Mouse (Mus musculus) G1E (cell line): ENCODE results near the gene Myh11. TPM values are rescaled to one million over a fixed set of nuclear protein-coding genes. Genes with fewer than 3 reads are reported as not detected.
A peak's percentile ranks its signal among the peaks of the same experiment; 100 is the strongest.

Source experiments
- ATAC-seq: 2 replicates; pipeline ENCODE4 v1.8.0; 2016; ENCODE audit warnings: mild to moderate bottlenecking; ENCODE audit not compliant: insufficient number of reproducible peaks, poor library complexity, low FRiP score, severe bottlenecking; ENCODE audit errors: extremely low read depth
- DNase-seq: peaks from one replicate; pipeline ENCODE4 v3.0.0; 2012; ENCODE audit warnings: low spot score
- H3K27me3 ChIP-seq: 2 replicates; pipeline ENCODE4 v1.6.1; 2012; ENCODE audit warnings: mild to moderate bottlenecking, low read length, inconsistent platforms; ENCODE audit not compliant: insufficient read depth
- H3K36me3 ChIP-seq: replicated peaks from 2 replicates; pipeline ENCODE3; 2012; ENCODE audit warnings: mild to moderate bottlenecking, inconsistent platforms
- H3K4me1 ChIP-seq: 2 replicates; pipeline ENCODE4 v1.6.1; 2012; ENCODE audit warnings: low read depth, low read length, inconsistent platforms, mixed read lengths; ENCODE audit not compliant: insufficient read depth
- H3K4me3 ChIP-seq: 2 replicates; pipeline ENCODE4 v1.5.1; 2012; ENCODE audit warnings: low read depth, mild to moderate bottlenecking, inconsistent platforms, low read length, moderate library complexity, mixed read lengths
- H3K9me3 ChIP-seq: replicated peaks from 2 replicates; pipeline ENCODE4 v1.6.1; 2012; ENCODE audit warnings: inconsistent platforms
- CTCF ChIP-seq: IDR thresholded peaks from 2 replicates; pipeline ENCODE4 v1.5.1; 2012; ENCODE audit warnings: low read depth, low read length, inconsistent platforms, mixed read lengths
- GATA1 ChIP-seq: IDR thresholded peaks from 2 replicates; pipeline ENCODE4 v1.6.1; 2012; ENCODE audit warnings: borderline replicate concordance, low read length, inconsistent platforms, mixed read lengths
- GATA2 ChIP-seq: IDR thresholded peaks from 2 replicates; pipeline ENCODE4 v1.6.1; 2012; ENCODE audit warnings: low read depth, low read length, inconsistent platforms, borderline replicate concordance
- POLR2AphosphoS5 ChIP-seq: IDR thresholded peaks from 2 replicates; pipeline ENCODE4 v1.6.1; 2012; ENCODE audit warnings: low read depth, low read length, inconsistent platforms; ENCODE audit not compliant: insufficient replicate concordance
- TAL1 ChIP-seq: conservative IDR thresholded peaks from 2 replicates; pipeline ENCODE4 v1.6.1; 2012; ENCODE audit warnings: low read depth, low read length, inconsistent platforms, mixed read lengths
- polyA plus RNA-seq: library from polyadenylated mRNA; stranded (reverse); fragments of >175 nt; gene quantifications from 2 replicates; pipeline ENCODE4 v1.2.3, GENCODE M21; 2012
- total RNA-seq, 2 experiments: library from RNA; stranded (forward) in 1 of 2; stranded (reverse) in 1 of 2; fragments of 200-1000 nt in 1 of 2; fragments of >200 nt in 1 of 2; fragmentation: Nextera tagmentation in 1 of 2; gene quantifications; 2 replicates each; pipeline ENCODE4 v1.2.3; 2014 to 2017

The Myh11 gene
- total and polyA plus RNA-seq, 3 experiments, result 0.01 to 0.22 TPM; not detected in 1

DNA sequence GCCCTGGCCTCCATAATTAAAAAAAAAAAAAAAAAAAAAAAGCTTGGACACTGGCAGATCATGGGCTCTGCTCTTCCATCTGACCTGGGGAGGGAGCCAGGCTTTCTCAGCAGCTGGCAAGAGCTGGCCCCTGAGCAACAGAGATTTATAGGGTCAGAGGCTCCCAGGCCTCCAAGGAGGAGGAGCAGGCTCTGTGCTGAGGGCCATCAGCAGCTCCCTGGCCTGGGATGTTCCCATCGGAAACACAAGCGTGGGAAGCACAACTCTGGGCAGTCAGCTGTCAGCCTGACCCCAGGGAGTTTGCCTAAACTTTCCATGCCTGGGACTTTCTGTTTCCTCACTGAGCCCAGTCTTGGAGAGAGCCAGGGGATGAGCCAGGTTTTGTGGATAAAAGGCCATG, 32.3 kb downstream of the Myh11 start:
- H3K9me3 ChIP-seq, result no peaks in the 10 kb centered on the region
- peaks cover 22% of the 10 kb centered on the region for H3K27me3 ChIP-seq
- DNase-seq (no peak), ATAC-seq (no peak)
- TF ChIP-seq GATA1 (no peak), POLR2AphosphoS5 (no peak), CTCF (no peak), GATA2 (no peak), TAL1 (no peak)
- no peaks in the 10 kb centered on the region; the same call in 1 of the 2 replicates for H3K4me1 ChIP-seq
- no peaks in the 10 kb centered on the region for H3K36me3 ChIP-seq
- no peak overlapping the region for H3K4me3 ChIP-seq

GRCm38 (mm10) chr16:14253586-14253985, 37.6 kb downstream of the Myh11 start:
- DNase-seq, result no peak

DNA sequence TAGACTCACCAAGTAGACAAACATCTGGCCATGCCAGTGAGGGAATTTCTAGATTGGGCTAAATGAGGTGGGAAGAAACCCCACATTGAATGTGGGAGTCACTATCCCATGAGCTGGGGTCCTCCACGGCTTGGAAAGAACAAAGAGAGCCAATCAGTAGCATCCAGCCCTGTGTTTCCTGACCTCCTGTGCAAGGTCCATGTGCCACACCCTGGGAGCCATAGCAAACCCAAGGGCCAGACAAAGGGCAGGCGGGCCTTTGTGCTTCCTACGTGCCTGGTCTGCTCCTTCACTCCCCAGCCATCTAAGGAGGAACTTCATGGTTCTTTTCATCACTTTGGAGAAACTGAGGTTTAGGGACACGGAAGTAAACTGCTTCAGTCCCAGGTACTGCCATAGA, 38.3 kb downstream of the Myh11 start:
- no peak for DNase-seq
- ATAC-seq, result no peak

More at GRCm38 (mm10) chr16:14253586-14253985, 37.6 kb downstream of the Myh11 start:
- TF ChIP-seq GATA2 (no peak), POLR2AphosphoS5 (no peak), TAL1 (no peak), CTCF (no peak), GATA1 (no peak)
- no peaks in the 10 kb centered on the region for H3K36me3 ChIP-seq
- no peaks in the 10 kb centered on the region for H3K9me3 ChIP-seq
- ATAC-seq, result no peak
- no peaks in the 10 kb centered on the region for H3K4me1 ChIP-seq
- H3K4me3 ChIP-seq, result no peak overlapping the region
- peaks cover 34% of the 10 kb centered on the region for H3K27me3 ChIP-seq

DNA sequence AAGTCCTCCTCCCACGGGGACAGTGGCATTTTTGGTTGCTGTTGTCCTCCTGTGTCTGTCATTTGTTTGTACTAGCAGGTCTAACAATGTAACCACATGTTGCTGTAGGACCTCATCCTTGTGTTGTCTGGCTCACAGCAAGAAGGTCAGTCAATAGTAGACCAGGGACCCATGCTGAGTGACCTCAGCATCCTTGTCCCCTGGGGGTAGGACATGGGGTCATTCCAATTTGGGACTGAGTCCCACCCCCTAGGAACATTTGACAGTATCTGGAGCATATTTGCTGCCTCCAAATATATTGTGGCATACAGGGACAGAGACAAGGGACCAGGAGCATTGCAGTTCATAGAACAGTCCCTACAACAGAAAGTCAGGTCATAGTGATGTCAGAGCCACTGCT, 41.3 kb downstream of the Myh11 start:
- TF ChIP-seq GATA1 (no peak), POLR2AphosphoS5 (no peak), CTCF (no peak), TAL1 (no peak), GATA2 (no peak)
- H3K9me3 ChIP-seq, result no peaks in the 10 kb centered on the region
- H3K4me3 ChIP-seq, result no peak overlapping the region
- no peaks in the 10 kb centered on the region for H3K4me1 ChIP-seq
- DNase-seq (no peak), ATAC-seq (no peak)
- H3K36me3 ChIP-seq, result no peaks in the 10 kb centered on the region
- peaks cover 49% of the 10 kb centered on the region for H3K27me3 ChIP-seq

More for the DNA sequence above, 38.3 kb downstream of the Myh11 start:
- H3K4me1 ChIP-seq, result no peaks in the 10 kb centered on the region
- no peak overlapping the region for H3K4me3 ChIP-seq
- no peaks in the 10 kb centered on the region for H3K36me3 ChIP-seq
- no peak for TF ChIP-seq TAL1
- no peak for TF ChIP-seq GATA2
- TF ChIP-seq GATA1, result no peak
- TF ChIP-seq CTCF, result no peak
- TF ChIP-seq POLR2AphosphoS5, result no peak
- peaks cover 36% of the 10 kb centered on the region for H3K27me3 ChIP-seq
- H3K9me3 ChIP-seq, result no peaks in the 10 kb centered on the region

DNA sequence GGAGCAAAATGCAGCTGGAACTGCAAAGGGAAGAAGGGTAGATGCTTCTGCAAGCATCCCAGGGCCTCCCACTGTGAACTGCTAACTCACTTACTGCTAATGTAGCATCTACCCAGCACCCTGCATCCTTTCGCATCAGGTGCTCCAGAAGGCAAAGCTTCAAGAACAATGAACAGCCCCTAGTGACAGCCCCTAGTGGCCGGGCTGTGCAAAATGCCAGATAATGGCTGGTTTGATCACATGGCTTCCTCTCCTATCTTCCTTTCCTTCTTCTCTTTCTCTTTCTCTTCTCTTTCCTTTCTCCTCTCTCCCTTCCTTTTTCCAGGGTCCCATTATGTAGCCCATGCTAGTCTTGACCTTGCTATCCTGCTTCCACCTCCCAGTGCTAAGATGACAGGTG, 48.6 kb downstream of the Myh11 start:
- Histone ChIP-seq H3K27me3 (peaks cover 19% of the 10 kb centered on the region), H3K36me3 (no peaks in the 10 kb centered on the region), H3K4me3 (no peak overlapping the region), H3K9me3 (no peaks in the 10 kb centered on the region), H3K4me1 (0 out of 2 replicates have a peak, but pooled peaks cover 2% of the 10 kb centered on the region)
- ATAC-seq (no peak), DNase-seq (peak; percentile 19)
- TF ChIP-seq CTCF, result peak; percentile 60
- TF ChIP-seq TAL1, result no peak

DNA sequence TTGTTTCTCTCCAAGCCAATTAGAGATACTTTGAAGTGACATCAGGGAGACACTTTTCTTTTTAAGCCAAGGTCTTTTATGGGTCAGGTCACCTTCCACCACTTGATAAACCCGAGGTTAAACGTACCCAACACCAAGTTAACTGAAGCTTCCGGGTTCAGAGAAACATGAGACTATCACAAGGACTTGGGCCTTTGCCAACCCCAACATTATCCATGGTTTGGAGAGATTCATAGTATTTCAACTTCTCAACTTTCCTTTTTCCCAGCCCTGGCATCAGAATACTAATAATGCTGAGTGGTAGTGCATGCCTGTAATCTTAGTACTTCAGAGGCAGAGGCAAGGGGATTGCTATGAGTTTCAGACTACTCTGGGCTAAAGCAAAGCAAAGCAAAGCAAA, 49.1 kb downstream of the Myh11 start:
- H3K4me1 ChIP-seq, result 0 out of 2 replicates have a peak, but pooled peaks cover 2% of the 10 kb centered on the region
- TF ChIP-seq CTCF (no peak), GATA2 (no peak), GATA1 (no peak), TAL1 (no peak)
- no peaks in the 10 kb centered on the region for H3K9me3 ChIP-seq
- H3K4me3 ChIP-seq, result no peak overlapping the region
- peaks cover 18% of the 10 kb centered on the region for H3K27me3 ChIP-seq
- no peak for ATAC-seq
- no peaks in the 10 kb centered on the region for H3K36me3 ChIP-seq
- DNase-seq, result no peak

DNA sequence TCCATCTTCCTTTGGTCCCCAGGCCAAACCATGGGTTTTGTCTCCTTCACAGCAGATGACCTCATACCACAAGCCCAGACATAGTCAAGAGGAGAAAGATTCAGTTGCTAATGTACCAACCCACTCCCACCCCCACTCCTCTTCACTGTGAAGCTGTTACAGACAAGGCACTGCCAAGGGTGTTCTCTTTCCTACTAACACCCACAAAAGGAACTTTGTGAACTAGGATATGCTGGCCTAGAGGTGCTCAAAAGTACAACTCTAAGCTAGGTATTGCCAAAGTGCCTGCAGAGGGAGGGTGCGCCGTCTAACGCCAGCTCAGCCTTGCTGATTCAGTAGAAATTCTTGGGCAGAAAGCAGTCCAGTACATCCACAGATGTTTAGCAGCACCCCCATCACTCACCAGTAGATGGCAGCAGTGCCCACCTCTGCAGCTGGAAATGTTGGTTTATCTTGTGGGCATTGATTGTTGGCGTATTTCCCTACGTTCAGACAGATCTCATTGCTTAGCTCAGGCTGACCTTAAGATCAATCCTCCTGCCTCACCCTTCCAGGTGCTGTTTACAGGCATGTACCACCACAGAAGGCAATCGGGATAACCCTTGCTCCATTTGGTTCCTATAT, 54.0 kb downstream of the Myh11 start:
- peak; percentile 42 for DNase-seq
- no peaks in the 10 kb centered on the region for H3K9me3 ChIP-seq
- H3K36me3 ChIP-seq, result no peaks in the 10 kb centered on the region
- peaks cover 5% of the 10 kb centered on the region for H3K27me3 ChIP-seq
- H3K4me1 ChIP-seq, result no peaks in the 10 kb centered on the region
- no peak overlapping the region for H3K4me3 ChIP-seq
- TF ChIP-seq POLR2AphosphoS5, result no peak
- no peak for TF ChIP-seq GATA1
- TF ChIP-seq CTCF, result peak; percentile 98
- TF ChIP-seq GATA2, result no peak
- TF ChIP-seq TAL1, result no peak
- ATAC-seq, result no peak
